Mouse (Mus musculus): Measurements from ENCODE around the gene Mfsd8. TPM values are rescaled to one million over a fixed set of nuclear protein-coding genes. Genes with fewer than 3 reads are reported as not detected.

Mfsd8 gene
- 0.61 and 1.3 TPM in 2 replicates for polyA plus RNA-seq (2012; rRNA removed; ENCODE audit: low replicate concordance)

DNA sequence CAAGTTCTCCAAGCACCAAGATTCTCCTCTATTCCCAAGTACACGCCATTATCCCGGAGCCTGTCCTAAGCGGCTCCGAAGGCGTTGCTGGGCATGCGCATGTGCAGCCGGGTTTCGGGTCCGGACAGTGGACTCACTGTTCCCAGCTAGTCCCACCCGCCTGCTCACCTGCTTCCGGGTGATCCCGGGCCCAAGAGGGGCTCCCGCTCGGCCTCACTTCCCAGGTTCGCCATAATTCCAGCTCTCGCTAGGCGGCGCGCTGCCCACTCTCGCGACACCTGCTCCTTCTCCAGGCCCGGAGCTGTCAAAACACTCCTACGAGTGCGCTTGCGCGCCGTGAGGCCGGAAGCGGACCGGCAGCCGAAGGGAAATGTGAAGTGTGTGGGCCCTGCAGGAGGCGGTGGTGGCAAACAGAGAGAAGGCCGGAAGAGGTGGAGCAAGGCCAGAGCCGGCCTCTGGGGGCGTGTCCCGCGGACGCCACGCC, at the start of gene Mfsd8:
TSS of gene Mfsd8 (minus strand) at position 414 of the 484 bp plus-strand sequence.

DNA sequence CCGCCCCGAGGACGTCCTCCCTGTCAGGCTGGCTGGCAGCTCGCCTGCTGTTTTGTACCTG, 101 bp upstream of the Mfsd8 start, which contains the start of gene Abhd18:
TSS of gene Abhd18 (plus strand) at position 14 of the 61 bp plus-strand sequence.

DNA sequence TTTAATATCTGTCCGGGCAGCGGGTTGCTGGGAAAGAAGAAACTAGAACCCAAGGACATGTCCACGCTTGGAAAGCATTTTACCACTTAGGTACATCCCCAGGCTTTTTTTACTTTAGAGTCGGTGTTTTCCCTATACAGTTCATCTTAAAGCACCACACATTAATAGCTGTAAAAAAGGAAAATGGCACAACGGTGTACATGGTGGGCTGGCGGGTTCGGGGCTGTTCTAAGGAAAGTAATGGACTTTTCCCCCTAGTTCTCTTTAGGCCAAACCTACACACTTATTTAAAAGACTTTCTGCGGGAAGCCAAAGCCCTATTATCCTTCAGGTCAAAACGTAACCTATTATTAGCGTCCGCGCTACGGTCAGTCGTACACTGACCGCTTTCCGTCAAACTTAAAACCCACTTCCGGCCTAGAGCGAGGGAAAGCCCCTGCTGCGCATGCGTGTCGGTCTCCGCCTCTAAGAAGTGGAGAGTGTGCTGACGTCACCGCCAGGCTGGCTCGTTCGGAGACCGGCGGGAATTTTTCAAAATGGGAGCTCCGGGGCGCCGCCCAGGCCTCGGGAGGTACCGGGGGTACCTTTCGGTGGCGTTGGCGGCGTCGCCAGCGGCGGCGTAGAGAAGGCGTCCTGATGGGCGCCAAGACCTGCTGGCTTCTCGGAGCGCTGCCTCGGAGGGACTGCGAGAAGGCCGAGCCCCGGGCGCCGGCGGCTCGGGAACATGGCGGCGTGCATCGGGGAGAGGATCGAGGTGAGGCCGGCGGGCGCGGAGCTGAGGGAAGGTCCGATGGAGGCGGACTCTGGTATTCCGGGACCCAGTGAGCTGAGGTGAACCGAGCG, 46.9 kb downstream of the Mfsd8 start, which contains the start of gene Plk4:
TSS of gene Plk4 (plus strand) at position 490 of the 843 bp plus-strand sequence.

Other genes with a start within 250 kb of the Mfsd8 start
- not detected in 2 replicates for gene Slc25a31, start 138.0 kb downstream of the Mfsd8 start, polyA plus RNA-seq (2012; rRNA removed; ENCODE audit: low replicate concordance)
- gene Hspa4l, start 102.4 kb downstream of the Mfsd8 start, polyA plus RNA-seq (2012; rRNA removed; ENCODE audit: low replicate concordance) = 2.9 and 8.6 TPM in 2 replicates
- gene Plk4, start 46.9 kb downstream of the Mfsd8 start, polyA plus RNA-seq (2012; rRNA removed; ENCODE audit: low replicate concordance) = 0.94 and 3.6 TPM in 2 replicates
- 0.77 and 0.99 TPM in 2 replicates for gene Abhd18, start 84 bp upstream of the Mfsd8 start, polyA plus RNA-seq (2012; rRNA removed; ENCODE audit: low replicate concordance)
- gene 1700034I23Rik, start 55.7 kb upstream of the Mfsd8 start, polyA plus RNA-seq (2012; rRNA removed; ENCODE audit: low replicate concordance) = not detected in 2 replicates
- gene Larp1b, start 102.9 kb upstream of the Mfsd8 start, polyA plus RNA-seq (2012; rRNA removed; ENCODE audit: low replicate concordance) = 9.8 and 24.1 TPM in 2 replicates
- 18.2 and 23.2 TPM in 2 replicates for gene Pgrmc2, start 236.2 kb upstream of the Mfsd8 start, polyA plus RNA-seq (2012; rRNA removed; ENCODE audit: low replicate concordance)